Mouse (Mus musculus) testis, postnatal 14 days (tissue): ENCODE results near the gene Olfr952.

Experiments used
- DNase-seq: peaks from one replicate; pipeline ENCODE4 v3.0.0; 2021; ENCODE audit warnings: low spot score

The Olfr952 gene

DNA sequence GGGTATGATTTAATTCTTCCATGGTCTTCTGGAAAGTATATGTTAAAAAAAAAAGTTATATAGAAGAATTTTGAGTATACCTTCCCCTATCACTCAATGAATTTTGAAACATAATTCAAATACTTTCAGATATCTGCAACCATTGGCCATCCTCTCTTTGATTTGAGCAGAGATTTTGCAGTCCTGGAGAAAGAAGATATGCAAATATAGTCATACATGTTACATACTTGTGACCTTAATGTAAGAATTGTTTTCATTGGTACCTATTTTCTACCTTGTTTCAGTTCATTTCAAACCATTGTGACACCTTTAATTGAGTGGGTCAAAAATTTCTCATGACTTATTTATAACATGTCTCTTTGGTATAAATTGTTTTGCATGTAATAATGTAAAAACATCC, at the start of gene Olfr952:
Gene Olfr952, minus strand, starts transcription at position 101 of the 400 bp plus-strand sequence.
- no peak for DNase-seq

DNA sequence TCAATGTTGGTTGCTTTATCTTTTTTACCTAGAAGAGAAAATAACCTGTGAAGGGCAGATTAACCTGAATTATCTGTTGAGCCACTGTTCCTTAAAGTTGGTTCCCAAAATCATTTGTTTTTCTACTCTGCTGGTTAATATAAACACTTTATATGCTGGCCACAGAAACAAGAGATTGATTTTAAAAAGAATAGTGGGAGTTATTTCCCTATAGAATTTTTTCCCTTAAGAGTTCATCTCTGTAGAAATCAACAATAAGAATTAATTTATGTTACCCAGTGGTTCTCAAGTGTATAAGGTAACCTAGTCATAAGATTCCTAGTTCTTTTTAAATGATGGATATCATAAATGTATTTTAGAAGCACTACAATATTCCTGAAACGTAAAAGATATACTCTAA, 44.9 kb upstream of the Olfr952 start, which contains the start of gene Olfr955:
Gene Olfr955, minus strand, starts transcription at position 101 of the 400 bp plus-strand sequence.
- no peak for DNase-seq

DNA sequence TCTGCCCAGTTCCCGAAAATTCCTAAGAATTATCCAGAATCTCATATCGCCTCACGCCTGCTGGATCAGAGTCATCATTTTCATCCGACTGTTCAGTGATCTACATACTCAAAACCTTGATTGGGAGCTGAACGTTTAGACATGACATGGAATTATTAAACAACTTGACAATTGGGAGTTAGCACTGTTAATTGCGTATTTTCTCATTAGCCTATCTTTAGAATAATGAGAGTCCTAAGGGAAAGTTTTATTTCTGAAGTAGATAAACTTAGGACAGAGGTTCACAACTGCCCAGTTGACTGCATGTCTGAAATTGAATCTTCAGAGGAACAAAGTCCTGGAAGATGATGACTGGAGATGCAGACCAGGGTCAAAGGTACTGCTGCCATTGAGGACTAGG, 29.5 kb upstream of the Olfr952 start, which contains the start of gene Olfr954:
Gene Olfr954, plus strand, starts transcription at position 301 of the 400 bp plus-strand sequence.
- no peak for DNase-seq

DNA sequence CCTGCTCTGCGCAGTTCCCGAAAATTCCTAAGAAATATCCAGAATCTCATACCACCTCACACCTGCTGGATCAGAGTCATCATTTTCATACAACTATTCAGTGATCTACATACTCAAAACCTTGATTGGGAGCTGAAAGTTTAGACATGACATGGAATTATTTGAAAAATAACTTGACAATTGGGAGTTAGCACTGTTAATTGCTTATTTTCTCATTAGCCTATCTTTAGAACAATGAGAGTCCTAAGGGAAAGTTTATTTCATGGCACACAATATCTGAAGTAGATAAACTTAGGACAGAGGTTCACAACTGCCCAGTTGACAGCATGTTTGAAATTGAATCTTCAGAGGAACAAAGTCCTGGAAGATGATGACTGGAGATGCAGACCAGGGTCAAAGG, 39.8 kb downstream of the Olfr952 start, which contains the start of gene Olfr951:
Gene Olfr951, plus strand, starts transcription at position 301 of the 400 bp plus-strand sequence.
- no peak for DNase-seq
